Mouse (Mus musculus): ENCODE measurements at regions not wholly inside any gene's neighbourhood (a gene's known extent, or its start where the extent isn't known, plus 50 kb on each side); places are given as distances from the start of the nearest gene placed in this dataset.

GRCm38 (mm10) chr8:95986410-95986809 is 98.1 kb upstream of the Got2 start:
- TF ChIP-seq CTCF (IDR thresholded peaks at IDR 0.05; ENCODE audit: low read depth), result no peak
- no peak for TF ChIP-seq EP300 (IDR thresholded peaks at IDR 0.05; ENCODE audit: low read depth)
